Mouse (Mus musculus): Measurements from ENCODE around the gene Apol9a. TPM values are rescaled to one million over a fixed set of nuclear protein-coding genes. Genes with fewer than 3 reads are reported as not detected.

Gene Apol9a
- polyA plus RNA-seq, 1 experiment from 2014 or later = not detected

- 12% methylated on average over 6 of the region's 6 CpGs for WGBS
- H3K36me3 ChIP-seq (ENCODE audit: control insufficient read depth, insufficient read depth, low read length) = no peaks in the 10 kb centered on the region
- DNase-seq (no peak), ATAC-seq (ENCODE audit: low FRiP score, low TSS enrichment) (peak; percentile 28; the same call in 1 of the 2 replicates)
- H3K9ac ChIP-seq (replicated peaks; ENCODE audit: low read length) = peak overlapping the region; percentile 61
- H3K4me3 ChIP-seq (replicated peaks; ENCODE audit: low read depth, low read length) = peak overlapping the region; percentile 29
- H3K9me3 ChIP-seq (ENCODE audit: control insufficient read depth, low read length) = no peaks in the 10 kb centered on the region
- H3K27ac ChIP-seq (replicated peaks; ENCODE audit: low read depth, low read length) = peak overlapping the region; percentile 82
- H3K4me2 ChIP-seq (ENCODE audit: low read length) = peak overlapping the region; percentile 55
- H3K27me3 ChIP-seq (ENCODE audit: control insufficient read depth, insufficient read depth, low read length) = no peaks in the 10 kb centered on the region
- peaks cover 44% of the 10 kb centered on the region for H3K4me1 ChIP-seq (ENCODE audit: control insufficient read depth, insufficient read depth, low read length)
These were observed 51.9 kb downstream of the Apol9a start for GRCm38 (mm10) chr15:77359084-77359483.

DNA sequence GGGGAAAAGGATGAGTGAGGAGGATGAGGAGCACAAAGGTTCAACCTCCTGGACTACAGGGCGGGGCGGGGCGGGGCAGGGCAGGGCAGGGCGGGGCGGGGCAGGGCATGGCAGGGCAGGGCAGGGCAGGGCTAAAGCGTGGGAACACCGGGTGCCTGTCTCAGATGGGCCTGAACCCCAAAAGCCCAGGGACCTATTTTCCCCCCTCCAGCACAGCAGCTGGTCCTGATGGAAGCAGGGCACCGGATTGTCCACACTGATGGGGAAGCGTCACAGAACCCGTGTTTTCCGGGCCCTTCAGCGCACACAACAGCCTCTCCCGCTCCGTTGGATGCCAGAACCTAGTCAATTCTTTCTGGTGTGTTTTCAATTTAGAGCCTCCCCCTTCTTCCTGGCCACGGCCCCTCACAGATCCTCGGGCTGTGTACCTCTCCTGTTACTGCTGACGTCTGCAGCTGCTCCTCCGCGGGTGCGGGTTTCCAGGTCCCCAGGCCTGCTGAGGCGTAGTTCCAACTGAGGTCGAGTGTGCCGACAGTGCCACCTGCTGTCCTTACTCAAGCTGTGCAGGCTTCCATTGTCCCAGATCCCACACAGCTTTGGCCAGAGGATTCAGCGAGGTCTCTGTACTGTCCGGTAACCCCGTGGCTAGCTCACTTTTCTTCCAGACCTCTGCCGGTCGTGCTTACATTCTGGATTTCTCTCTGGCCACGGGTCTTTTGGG lies 52.5 kb downstream of the Apol9a start:
- Histone ChIP-seq H3K27ac (replicated peaks; ENCODE audit: low read depth, low read length) (peak overlapping the region; percentile 82), H3K27me3 (ENCODE audit: control insufficient read depth, insufficient read depth, low read length) (no peaks in the 10 kb centered on the region), H3K9me3 (ENCODE audit: control insufficient read depth, low read length) (no peaks in the 10 kb centered on the region), H3K36me3 (ENCODE audit: control insufficient read depth, insufficient read depth, low read length) (no peaks in the 10 kb centered on the region), H3K4me2 (ENCODE audit: low read length) (peak overlapping the region; percentile 55), H3K4me1 (ENCODE audit: control insufficient read depth, insufficient read depth, low read length) (peaks cover 43% of the 10 kb centered on the region), H3K4me3 (replicated peaks; ENCODE audit: low read depth, low read length) (peak overlapping the region; percentile 29), H3K9ac (replicated peaks; ENCODE audit: low read length) (peak overlapping the region; percentile 61)
- peak; percentile 83 for ATAC-seq (ENCODE audit: low FRiP score, low TSS enrichment)
- 6% methylated on average over 28 of the region's 29 CpGs for WGBS
- DNase-seq = peak; percentile 95

DNA sequence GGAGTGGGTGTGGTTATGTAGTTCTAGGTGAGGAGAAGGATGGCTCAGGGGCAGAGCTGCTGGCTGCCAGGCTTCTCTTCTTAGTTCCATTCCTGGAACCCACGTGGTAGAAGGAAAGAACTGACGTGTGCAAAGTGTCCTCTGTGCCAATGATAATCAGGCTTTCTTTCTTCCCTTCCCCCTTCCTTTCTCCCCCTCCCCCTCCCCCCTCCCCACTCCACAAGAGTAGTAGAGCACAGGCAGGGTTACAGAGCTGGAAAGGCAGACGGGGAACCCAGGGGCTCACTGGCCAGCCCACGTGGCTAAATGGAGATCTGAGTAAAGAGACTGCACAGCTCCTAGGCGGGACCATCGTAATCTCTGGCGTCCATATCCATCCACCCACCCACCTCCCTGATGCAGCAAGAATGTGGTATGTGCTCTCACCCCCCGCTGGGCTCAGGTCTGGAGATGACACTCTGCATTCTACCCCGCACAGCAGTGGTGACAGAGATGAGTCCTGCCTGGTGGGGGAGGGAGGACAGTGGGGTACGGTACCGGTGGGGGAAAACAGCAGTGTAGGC lies 54.6 kb downstream of the Apol9a start:
- Histone ChIP-seq H3K9me3 (ENCODE audit: control insufficient read depth, low read length) (no peaks in the 10 kb centered on the region), H3K27ac (replicated peaks; ENCODE audit: low read depth, low read length) (peak overlapping the region; percentile 67), H3K4me2 (ENCODE audit: low read length) (peak overlapping the region; percentile 32), H3K4me1 (ENCODE audit: control insufficient read depth, insufficient read depth, low read length) (peaks cover 37% of the 10 kb centered on the region), H3K9ac (replicated peaks; ENCODE audit: low read length) (no peak overlapping the region; the same call in 1 of the 2 replicates), H3K4me3 (replicated peaks; ENCODE audit: low read depth, low read length) (no peak overlapping the region), H3K36me3 (ENCODE audit: control insufficient read depth, insufficient read depth, low read length) (no peaks in the 10 kb centered on the region), H3K27me3 (ENCODE audit: control insufficient read depth, insufficient read depth, low read length) (no peaks in the 10 kb centered on the region)
- DNase-seq (peak; percentile 67), ATAC-seq (ENCODE audit: low FRiP score, low TSS enrichment) (0 out of 2 replicates have a peak, but pooled peaks have one; percentile 28)
- WGBS = 6% methylated on average over 11 of the region's 11 CpGs

GRCm38 (mm10) chr15:77354848-77355551 lies 55.9 kb downstream of the Apol9a start:
- Histone ChIP-seq H3K9me3 (ENCODE audit: control insufficient read depth, low read length) (no peaks in the 10 kb centered on the region), H3K9ac (replicated peaks; ENCODE audit: low read length) (peak overlapping the region; percentile 23; the same call in 1 of the 2 replicates), H3K27ac (replicated peaks; ENCODE audit: low read depth, low read length) (peak overlapping the region; percentile 43), H3K4me1 (ENCODE audit: control insufficient read depth, insufficient read depth, low read length) (peaks cover 37% of the 10 kb centered on the region), H3K36me3 (ENCODE audit: control insufficient read depth, insufficient read depth, low read length) (no peaks in the 10 kb centered on the region), H3K4me3 (replicated peaks; ENCODE audit: low read depth, low read length) (no peak overlapping the region), H3K27me3 (ENCODE audit: control insufficient read depth, insufficient read depth, low read length) (no peaks in the 10 kb centered on the region), H3K4me2 (ENCODE audit: low read length) (no peak overlapping the region)
- 52% methylated on average over 6 of the region's 6 CpGs for WGBS
- DNase-seq (no peak), ATAC-seq (ENCODE audit: low FRiP score, low TSS enrichment) (no peak)

DNA sequence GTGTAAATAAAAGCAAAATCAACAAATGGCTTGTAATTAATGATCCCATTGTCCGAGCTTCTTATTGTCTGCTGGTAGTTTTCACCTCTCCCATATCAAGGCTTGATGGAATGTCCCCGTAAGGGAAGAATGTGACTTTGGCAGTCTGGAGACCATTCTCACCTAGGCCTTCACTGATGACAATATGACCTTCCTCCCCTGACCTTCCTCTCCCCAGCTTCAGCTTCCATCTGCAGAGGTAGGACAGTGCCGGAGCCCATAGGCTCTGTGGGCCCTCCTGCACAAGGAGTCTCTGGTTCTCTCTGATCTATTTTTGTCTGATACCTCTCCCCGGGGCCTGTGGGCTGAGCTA lies 56.5 kb downstream of the Apol9a start:
- Histone ChIP-seq H3K9ac (replicated peaks; ENCODE audit: low read length) (peak overlapping the region; percentile 23; the same call in 1 of the 2 replicates), H3K36me3 (ENCODE audit: control insufficient read depth, insufficient read depth, low read length) (no peaks in the 10 kb centered on the region), H3K9me3 (ENCODE audit: control insufficient read depth, low read length) (no peaks in the 10 kb centered on the region), H3K4me1 (ENCODE audit: control insufficient read depth, insufficient read depth, low read length) (peaks cover 37% of the 10 kb centered on the region), H3K4me2 (ENCODE audit: low read length) (no peak overlapping the region), H3K27me3 (ENCODE audit: control insufficient read depth, insufficient read depth, low read length) (no peaks in the 10 kb centered on the region), H3K27ac (replicated peaks; ENCODE audit: low read depth, low read length) (peak overlapping the region; percentile 43), H3K4me3 (replicated peaks; ENCODE audit: low read depth, low read length) (no peak overlapping the region)
- ATAC-seq (ENCODE audit: low FRiP score, low TSS enrichment) (no peak), DNase-seq (no peak)
- WGBS = 63% methylated on average over 4 of the region's 4 CpGs

Other genes starting within 250 kb of the Apol9a start
- gene Rbfox2, start 104.1 kb downstream of the Apol9a start, polyA plus RNA-seq (2014; fragmentation: Nextera tagmentation; extraction: Ambion mirVana) = 195 and 282 TPM in 2 replicates
- gene Apol7a, start 12.0 kb downstream of the Apol9a start, polyA plus RNA-seq (2014; fragmentation: Nextera tagmentation; extraction: Ambion mirVana) = not detected in 2 replicates
- gene Apol7b, start 36.4 kb upstream of the Apol9a start, polyA plus RNA-seq (2014; fragmentation: Nextera tagmentation; extraction: Ambion mirVana) = not detected in 2 replicates
- gene Apol10a, start 65.9 kb upstream of the Apol9a start, polyA plus RNA-seq (2014; fragmentation: Nextera tagmentation; extraction: Ambion mirVana) = not detected in 2 replicates
- gene Apol11a, start 97.1 kb upstream of the Apol9a start, polyA plus RNA-seq (2014; fragmentation: Nextera tagmentation; extraction: Ambion mirVana) = not detected in 2 replicates
- not detected in 2 replicates for gene Apol7c, start 122.2 kb upstream of the Apol9a start, polyA plus RNA-seq (2014; fragmentation: Nextera tagmentation; extraction: Ambion mirVana)
- not detected in 2 replicates for gene 1700025B11Rik, start 150.8 kb upstream of the Apol9a start, polyA plus RNA-seq (2014; fragmentation: Nextera tagmentation; extraction: Ambion mirVana)
- 0.20 TPM in 1 of 2 replicates, not detected in the other for gene Apol10b, start 185.0 kb upstream of the Apol9a start, polyA plus RNA-seq (2014; fragmentation: Nextera tagmentation; extraction: Ambion mirVana)
- gene Gm36245, start 188.1 kb upstream of the Apol9a start, polyA plus RNA-seq (2014; fragmentation: Nextera tagmentation; extraction: Ambion mirVana) = not detected in 2 replicates
- not detected in 2 replicates for gene Apol11b, start 232.2 kb upstream of the Apol9a start, polyA plus RNA-seq (2014; fragmentation: Nextera tagmentation; extraction: Ambion mirVana)

All from midbrain, embryonic 14.5 days (tissue).